Mouse (Mus musculus) limb, embryonic 14.5 days (tissue): Measurements from ENCODE around the gene 1700001P01Rik. TPM values are rescaled to one million over a fixed set of nuclear protein-coding genes. Genes with fewer than 3 reads are reported as not detected.
"Not testable (repeated sequence)": the region's sequence is repeated elsewhere in the genome, so short reads cannot be mapped to it uniquely, and the experiment has no call there.

ENCODE experiments used
- ATAC-seq: fragments of 200-750 bp; cut with Nextera tagmentation; 2 replicates; pipeline ENCODE4 v1.8.0; 2017; ENCODE audit warnings: low read depth, moderate number of reproducible peaks, moderate TSS enrichment; ENCODE audit not compliant: low FRiP score
- DNase-seq: peaks from one replicate; pipeline ENCODE4 v3.0.0-alpha.2; 2015; ENCODE audit warnings: low spot score
- H3K27ac ChIP-seq: fragments of 300-500 bp; sonication (generic); replicated peaks from 2 replicates; pipeline ENCODE4 v1.5.1; 2014; ENCODE audit warnings: low read depth, mild to moderate bottlenecking, low read length, moderate library complexity, mixed read lengths
- H3K27me3 ChIP-seq: fragments of 300-500 bp; sonication (generic); 2 replicates; pipeline ENCODE4 v1.6.1; 2014; ENCODE audit warnings: low read length, mixed read lengths; ENCODE audit not compliant: control insufficient read depth, insufficient read depth
- H3K36me3 ChIP-seq: fragments of 300-500 bp; sonication (generic); 2 replicates; pipeline ENCODE4 v1.6.1; 2014; ENCODE audit warnings: mild to moderate bottlenecking, low read length, moderate library complexity, mixed read lengths; ENCODE audit not compliant: control insufficient read depth, insufficient read depth
- H3K4me1 ChIP-seq: fragments of 300-500 bp; sonication (generic); 2 replicates; pipeline ENCODE4 v1.6.1; 2014; ENCODE audit warnings: antibody characterized with exemption, low read length, mixed read lengths; ENCODE audit not compliant: control insufficient read depth, insufficient read depth
- H3K4me2 ChIP-seq: fragments of 300-500 bp; sonication (generic); replicated peaks from 2 replicates; pipeline ENCODE4 v1.6.1; 2014; ENCODE audit warnings: low read depth, mild to moderate bottlenecking, low read length, moderate library complexity; ENCODE audit not compliant: severe bottlenecking
- H3K4me3 ChIP-seq: fragments of 300-500 bp; sonication (generic); replicated peaks from 2 replicates; pipeline ENCODE4 v1.5.1; 2014; ENCODE audit warnings: low read length
- H3K9ac ChIP-seq: fragments of 300-500 bp; sonication (generic); 2 replicates; pipeline ENCODE4 v1.6.1; 2014; ENCODE audit warnings: mild to moderate bottlenecking, low read depth, low read length, moderate library complexity; ENCODE audit not compliant: severe bottlenecking
- H3K9me3 ChIP-seq: fragments of 300-500 bp; sonication (generic); 2 replicates; pipeline ENCODE4 v1.6.1; 2016; ENCODE audit warnings: low read length; ENCODE audit not compliant: control insufficient read depth
- POLR2A ChIP-seq: fragments of 200-500 bp; IDR thresholded peaks from 2 replicates; pipeline ENCODE4 v1.8.0; 2012; ENCODE audit warnings: inconsistent platforms, mild to moderate bottlenecking, moderate library complexity, borderline replicate concordance; ENCODE audit not compliant: insufficient read depth, insufficient read length; ENCODE audit errors: extremely low read depth
- WGBS: fragments of 180-500 bp; shearing (Covaris S2); extraction: QIAGEN DNeasy Blood & Tissue Kit; methylation state at CpG from one replicate; pipeline ENCODE4 v1.1.7; 2014; 5-methylcytosine and 5-hydroxymethylcytosine counted together
- polyA plus RNA-seq, 2 experiments: library from polyadenylated mRNA; depleted of rRNA in 1 of 2; stranded (reverse) in 1 of 2; unstranded in 1 of 2; fragments of >200 nt; fragmentation: Nextera tagmentation in 1 of 2; extraction: Ambion mirVana in 1 of 2; gene quantifications; 2 replicates each; pipeline versions ENCODE4 v1.2.1 to v1.2.3; 2012 to 2014

Gene 1700001P01Rik
- polyA plus RNA-seq, 2 experiments, result 0.34 TPM; not detected in 1

- Histone ChIP-seq H3K4me2 (no peak overlapping the region), H3K36me3 (no peaks in the 10 kb centered on the region), H3K9me3 (no peaks in the 10 kb centered on the region), H3K4me3 (no peak overlapping the region), H3K27ac (no peak overlapping the region), H3K9ac (no peak overlapping the region), H3K27me3 (no peaks in the 10 kb centered on the region), H3K4me1 (peaks cover 17% of the 10 kb centered on the region)
- 96% methylated on average over 3 of the region's 3 CpGs for WGBS
- DNase-seq, result no peak
- no peak for TF ChIP-seq POLR2A
- ATAC-seq, result no peak
These were observed 36.6 kb downstream of the 1700001P01Rik start for GRCm38 (mm10) chr11:97739155-97739554.

- Histone ChIP-seq H3K4me1 (peaks cover 19% of the 10 kb centered on the region), H3K27me3 (no peaks in the 10 kb centered on the region), H3K27ac (no peak overlapping the region), H3K4me2 (no peak overlapping the region), H3K4me3 (no peak overlapping the region), H3K9me3 (no peaks in the 10 kb centered on the region), H3K9ac (no peak overlapping the region), H3K36me3 (no peaks in the 10 kb centered on the region)
- ATAC-seq (no peak), DNase-seq (no peak)
- 59% methylated on average over 6 of the region's 6 CpGs for WGBS
- TF ChIP-seq POLR2A, result no peak
These were observed 37.0 kb downstream of the 1700001P01Rik start for GRCm38 (mm10) chr11:97738703-97739102.

- WGBS, result 69% methylated on average over 4 of the region's 4 CpGs
- peaks cover 9% of the 10 kb centered on the region for H3K4me1 ChIP-seq
- H3K27ac ChIP-seq, result 0 out of 2 replicates have a peak overlapping the region, but pooled peaks have one; percentile 33
- H3K36me3 ChIP-seq, result no peaks in the 10 kb centered on the region; the same call in 1 of the 2 replicates
- no peaks in the 10 kb centered on the region for H3K9me3 ChIP-seq
- H3K4me3 ChIP-seq, result no peak overlapping the region
- DNase-seq (no peak), ATAC-seq (no peak)
- H3K9ac ChIP-seq, result no peak overlapping the region
- H3K27me3 ChIP-seq, result no peaks in the 10 kb centered on the region
- TF ChIP-seq POLR2A, result no peak
- no peak overlapping the region for H3K4me2 ChIP-seq
These were observed 38.1 kb downstream of the 1700001P01Rik start for GRCm38 (mm10) chr11:97737600-97737999.

- 85% methylated on average over 5 of the region's 5 CpGs for WGBS
These were observed 39.1 kb downstream of the 1700001P01Rik start for GRCm38 (mm10) chr11:97736645-97737044.

GRCm38 (mm10) chr11:97734810-97735209 is 40.9 kb downstream of the 1700001P01Rik start:
- H3K4me2 ChIP-seq, H3K4me1 ChIP-seq, H3K4me3 ChIP-seq, H3K27ac ChIP-seq, DNase-seq, ATAC-seq, H3K9me3 ChIP-seq, H3K9ac ChIP-seq, H3K27me3 ChIP-seq: not testable (repeated sequence)
- peaks cover 21% of the 10 kb centered on the region for H3K36me3 ChIP-seq
- WGBS, result 84% methylated on average over 5 of the region's 5 CpGs

More at GRCm38 (mm10) chr11:97736645-97737044, 39.1 kb downstream of the 1700001P01Rik start:
- H3K9me3 ChIP-seq, result no peaks in the 10 kb centered on the region
- DNase-seq, result no peak
- TF ChIP-seq POLR2A, result no peak
- H3K4me1 ChIP-seq, result peaks cover 6% of the 10 kb centered on the region; the same call in 1 of the 2 replicates
- H3K9ac ChIP-seq, result no peak overlapping the region
- no peak for ATAC-seq
- peaks cover 6% of the 10 kb centered on the region for H3K36me3 ChIP-seq
- no peak overlapping the region for H3K4me2 ChIP-seq
- H3K27ac ChIP-seq, result no peak overlapping the region
- no peak overlapping the region for H3K4me3 ChIP-seq
- no peaks in the 10 kb centered on the region for H3K27me3 ChIP-seq

GRCm38 (mm10) chr11:97733689-97734088 is 42.0 kb downstream of the 1700001P01Rik start:
- Histone ChIP-seq H3K4me2 (no peak overlapping the region), H3K9ac (no peak overlapping the region), H3K27ac (no peak overlapping the region), H3K9me3 (no peaks in the 10 kb centered on the region), H3K4me3 (no peak overlapping the region), H3K27me3 (no peaks in the 10 kb centered on the region), H3K4me1 (peaks cover 6% of the 10 kb centered on the region; the same call in 1 of the 2 replicates), H3K36me3 (peaks cover 32% of the 10 kb centered on the region)
- TF ChIP-seq POLR2A, result no peak
- DNase-seq, result no peak
- 17% methylated on average over 10 of the region's 10 CpGs for WGBS
- ATAC-seq, result no peak
